Mouse (Mus musculus) mouse embryonic stem cell (cell line): ENCODE measurements around the gene Oas1a.
"Not testable (repeated sequence)": the region's sequence is repeated elsewhere in the genome, so short reads cannot be mapped to it uniquely, and the experiment has no call there.

Source experiments
- in situ Hi-C, 2 experiments: fragments of 300-500 bp; cut with MboI; formaldehyde crosslinking; loops; 1 replicate in 1 of 2; 3 replicates in 1 of 2; pipeline ENCODE4 v1.14.3; 2019 to 2020; ENCODE audit warnings: low sequenced_read_pairs in 2 of 2, low pct_unique_long_range_greater_than_20kb in 1 of 2, mixed read lengths in 1 of 2; ENCODE audit not compliant: unreplicated experiment in 1 of 2

The Oas1a gene

GRCm38 (mm10) chr5:120895231-120895900, 12.0 kb downstream of the Oas1a start:
- in situ Hi-C loops: no loop called here

GRCm38 (mm10) chr5:120894692-120895091, 12.6 kb downstream of the Oas1a start:
- in situ Hi-C loops: not testable (repeated sequence)

- in situ Hi-C loops: not testable (repeated sequence)
These were observed 13.5 kb downstream of the Oas1a start for GRCm38 (mm10) chr5:120893866-120894265.

- in situ Hi-C loops: no loop called here
These were observed 15.1 kb downstream of the Oas1a start for GRCm38 (mm10) chr5:120892243-120892660.

GRCm38 (mm10) chr5:120891566-120892242, 15.6 kb downstream of the Oas1a start:
- in situ Hi-C loops: not testable (repeated sequence)

GRCm38 (mm10) chr5:120890991-120891390, 16.3 kb downstream of the Oas1a start:
- in situ Hi-C loops: no loop called here

GRCm38 (mm10) chr5:120890026-120890425, 17.3 kb downstream of the Oas1a start:
- in situ Hi-C loops: no loop called here

GRCm38 (mm10) chr5:120888294-120888815, 19.0 kb downstream of the Oas1a start:
- in situ Hi-C loops: not testable (repeated sequence)

GRCm38 (mm10) chr5:120887831-120888230, 19.5 kb downstream of the Oas1a start:
- in situ Hi-C loops: no loop called here

GRCm38 (mm10) chr5:120887413-120887812, 19.9 kb downstream of the Oas1a start, which contains the start of gene Oas1g:
Gene Oas1g, minus strand, starts transcription at chr5:120887613.
- in situ Hi-C loops: not testable (repeated sequence)

- in situ Hi-C loops: not testable (repeated sequence)
These were observed 25.6 kb downstream of the Oas1a start for GRCm38 (mm10) chr5:120881681-120882080.

GRCm38 (mm10) chr5:120878803-120879202, 28.5 kb downstream of the Oas1a start:
- in situ Hi-C loops: not testable (repeated sequence)

- in situ Hi-C loops: not testable (repeated sequence)
These were observed 29.9 kb downstream of the Oas1a start for GRCm38 (mm10) chr5:120877407-120877806.

- in situ Hi-C loops: not testable (repeated sequence)
These were observed 30.5 kb downstream of the Oas1a start for GRCm38 (mm10) chr5:120876839-120877238.

GRCm38 (mm10) chr5:120871469-120871868, 35.9 kb downstream of the Oas1a start:
- in situ Hi-C loops: no loop called here

GRCm38 (mm10) chr5:120870782-120871181, 36.5 kb downstream of the Oas1a start:
- in situ Hi-C loops: no loop called here

- in situ Hi-C loops: no loop called here
These were observed 37.2 kb downstream of the Oas1a start for GRCm38 (mm10) chr5:120870081-120870480.

GRCm38 (mm10) chr5:120869436-120870015, 37.8 kb downstream of the Oas1a start:
- in situ Hi-C loops: no loop called here

GRCm38 (mm10) chr5:120865336-120865860, 41.9 kb downstream of the Oas1a start:
- in situ Hi-C loops: no loop called here
